Mouse (Mus musculus) T-helper 1 cell (primary cell): ENCODE results near the gene Ldhc.

Source experiments
- in situ Hi-C: fragments of 300-600 bp; cut with MboI, MseI; formaldehyde crosslinking; loops from one replicate; pipeline ENCODE4 v1.15.1; 2025; ENCODE audit warnings: high pct_unique_total_duplicates

The Ldhc gene

GRCm38 (mm10) chr7:46916376-46916775, 55.4 kb downstream of the Ldhc start:
- in situ Hi-C loops, result loop anchor here (5.0 kb wide), 1 partner anchor 1881 kb away; no protein-coding TSS in a partner anchor

- in situ Hi-C loops, result loop anchor here (5.0 kb wide), 1 partner anchor 1878 kb away; no protein-coding TSS in a partner anchor
These were observed 57.8 kb downstream of the Ldhc start for GRCm38 (mm10) chr7:46918678-46919371.

- in situ Hi-C loops, result loop anchor here (5.0 kb wide), 2 partner anchors 88 to 1878 kb away; partner anchors contain the start of gene Spty2d1
These were observed 58.7 kb downstream of the Ldhc start, which contains the start of gene Tsg101 for GRCm38 (mm10) chr7:46919551-46920176. Gene Tsg101, minus strand, starts transcription at chr7:46919969.

- in situ Hi-C loops, result loop anchor here (5.0 kb wide), 1 partner anchor 85 kb away; the partner anchor contains the start of gene Spty2d1
These were observed 61.1 kb downstream of the Ldhc start for GRCm38 (mm10) chr7:46922075-46922474.
